Mouse (Mus musculus) cerebral cortex, adult 2 months (tissue): Measurements from ENCODE around the gene Trim41.

Experiments used
- WGBS: fragments of 180-500 bp; shearing (Covaris S2); methylation state at CpG from one replicate; pipeline ENCODE4 v1.1.7; 2018; 5-methylcytosine and 5-hydroxymethylcytosine counted together

The Trim41 gene

GRCm38 (mm10) chr11:48837310-48838180 is 20.4 kb upstream of the Trim41 start:
- under 1% methylated on average over 77 of the region's 77 CpGs for WGBS

GRCm38 (mm10) chr11:48836990-48837309 is 19.8 kb upstream of the Trim41 start:
- 33% methylated on average over 11 of the region's 11 CpGs for WGBS

GRCm38 (mm10) chr11:48835923-48836322 is 18.8 kb upstream of the Trim41 start:
- 79% methylated on average over 6 of the region's 6 CpGs for WGBS

GRCm38 (mm10) chr11:48833731-48834639 is 16.8 kb upstream of the Trim41 start:
- WGBS, result under 1% methylated on average over 30 of the region's 30 CpGs

GRCm38 (mm10) chr11:48833078-48833730 is 16.1 kb upstream of the Trim41 start:
- 24% methylated on average over 8 of the region's 9 CpGs for WGBS

- WGBS, result 75% methylated on average over 2 of the region's 2 CpGs
These were observed 14.1 kb upstream of the Trim41 start for GRCm38 (mm10) chr11:48831273-48831672.

- 96% methylated on average over 2 of the region's 2 CpGs for WGBS
These were observed 13.1 kb upstream of the Trim41 start for GRCm38 (mm10) chr11:48830279-48830678.

GRCm38 (mm10) chr11:48827926-48828325 is 10.8 kb upstream of the Trim41 start:
- WGBS, result 70% methylated on average over 6 of the region's 6 CpGs

- WGBS, result 3% methylated on average over 6 of the region's 6 CpGs
These were observed 9.6 kb upstream of the Trim41 start for GRCm38 (mm10) chr11:48826752-48827096.

GRCm38 (mm10) chr11:48825979-48826751 is 9.0 kb upstream of the Trim41 start, which contains the start of the genes Trim7 and Gm12184:
TSS of gene Trim7 (plus strand) at chr11:48826140.
TSS of gene Gm12184 (minus strand) at chr11:48826655.
- 4% methylated on average over 64 of the region's 92 CpGs for WGBS

- WGBS, result 13% methylated on average over 22 of the region's 22 CpGs
These were observed 7.2 kb upstream of the Trim41 start for GRCm38 (mm10) chr11:48824311-48824830.

GRCm38 (mm10) chr11:48823536-48823972 is 6.4 kb upstream of the Trim41 start:
- WGBS, result 1% methylated on average over 15 of the region's 15 CpGs

- 39% methylated on average over 14 of the region's 14 CpGs for WGBS
These were observed 5.8 kb upstream of the Trim41 start for GRCm38 (mm10) chr11:48822768-48823512.

GRCm38 (mm10) chr11:48821299-48821698 is 4.1 kb upstream of the Trim41 start:
- WGBS, result 88% methylated on average over 14 of the region's 14 CpGs

- WGBS, result 86% methylated on average over 7 of the region's 7 CpGs
These were observed 2.6 kb upstream of the Trim41 start for GRCm38 (mm10) chr11:48819614-48820307.

GRCm38 (mm10) chr11:48818346-48818745 is 1.2 kb upstream of the Trim41 start:
- WGBS, result under 1% methylated on average over 16 of the region's 16 CpGs

GRCm38 (mm10) chr11:48817794-48818193 is 641 bp upstream of the Trim41 start:
- WGBS, result 2% methylated on average over 9 of the region's 9 CpGs

GRCm38 (mm10) chr11:48816281-48816781 is 822 bp downstream of the Trim41 start:
- 2% methylated on average over 23 of the region's 23 CpGs for WGBS

- 58% methylated on average over 16 of the region's 16 CpGs for WGBS
These were observed 1.3 kb downstream of the Trim41 start for GRCm38 (mm10) chr11:48815851-48816250.
